Mouse (Mus musculus) liver, postnatal 0 days (tissue): ENCODE results near the gene H2-M10.2.

Experiments used
- CTCF ChIP-seq: sonication (generic); IDR thresholded peaks from 2 replicates; pipeline ENCODE4 v1.5.1; 2016; ENCODE audit warnings: antibody characterized with exemption, low read depth
- EP300 ChIP-seq: IDR thresholded peaks from 2 replicates; pipeline ENCODE4 v1.6.1; 2016; ENCODE audit warnings: antibody characterized with exemption, low read depth, mild to moderate bottlenecking

DNA sequence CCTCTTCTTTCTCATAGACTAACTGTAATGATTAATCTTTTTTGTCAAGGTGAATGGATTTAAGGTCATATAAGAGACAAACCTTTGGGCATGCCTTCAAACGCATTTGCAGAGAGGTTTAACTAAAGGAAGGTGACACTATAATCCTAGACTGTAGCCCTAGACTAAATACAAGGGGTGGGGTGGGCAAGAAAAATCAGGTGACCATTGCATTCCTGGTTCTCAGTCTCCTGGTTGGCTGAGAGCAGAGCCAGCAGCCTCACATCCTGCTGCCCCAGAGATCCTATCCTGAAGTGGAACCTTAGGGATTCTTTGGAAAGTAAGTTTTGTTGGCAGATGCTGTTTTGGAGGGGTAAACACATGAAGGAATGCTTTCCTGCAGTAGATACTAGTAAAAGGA is 23.0 kb upstream of the H2-M10.2 start:
- no peak for TF ChIP-seq CTCF
- TF ChIP-seq EP300: no peak
